Mouse (Mus musculus) G1E (cell line): ENCODE data around the gene Dync1li2.

ENCODE experiments used
- CTCF ChIP-seq: IDR thresholded peaks from 2 replicates; pipeline ENCODE4 v1.5.1; 2012; ENCODE audit warnings: low read depth, low read length, inconsistent platforms, mixed read lengths
- GATA1 ChIP-seq: IDR thresholded peaks from 2 replicates; pipeline ENCODE4 v1.6.1; 2012; ENCODE audit warnings: borderline replicate concordance, low read length, inconsistent platforms, mixed read lengths
- GATA2 ChIP-seq: IDR thresholded peaks from 2 replicates; pipeline ENCODE4 v1.6.1; 2012; ENCODE audit warnings: low read depth, low read length, inconsistent platforms, borderline replicate concordance

DNA sequence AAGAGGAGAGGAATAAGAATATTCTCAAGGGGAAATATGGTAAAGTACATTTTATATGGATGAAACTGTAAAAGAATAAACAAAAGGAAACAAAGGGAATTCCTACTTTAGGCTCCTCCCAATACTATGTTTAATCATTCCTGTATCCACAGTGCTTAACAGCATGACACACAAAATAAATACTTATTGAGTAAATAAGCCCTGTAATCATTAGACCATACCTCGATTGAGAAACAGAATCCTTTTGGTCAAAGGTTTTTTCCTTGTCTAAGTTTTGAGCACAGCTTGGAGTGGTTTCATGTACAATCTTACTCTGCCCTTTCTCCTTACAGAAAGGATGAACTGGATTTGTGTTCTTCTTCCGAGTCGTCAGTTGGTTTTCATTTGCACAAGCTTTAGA, 29.6 kb upstream of the Dync1li2 start:
- TF ChIP-seq CTCF (no peak), GATA2 (no peak), GATA1 (no peak)
